Mouse (Mus musculus): ENCODE data around the gene Dusp6. TPM values are rescaled to one million over a fixed set of nuclear protein-coding genes. Genes with fewer than 3 reads are reported as not detected.

Dusp6 gene
- polyA plus RNA-seq, 1 experiment from 2014 or later, result 23.9 TPM

GRCm38 (mm10) chr10:99235081-99235480 lies 27.9 kb upstream of the Dusp6 start:
- no peak overlapping the region for H3K4me3 ChIP-seq
- no peak overlapping the region for H3K9ac ChIP-seq (replicated peaks)
- no peaks in the 10 kb centered on the region for H3K4me1 ChIP-seq
- H3K4me2 ChIP-seq (replicated peaks), result no peak overlapping the region
- H3K27ac ChIP-seq (replicated peaks), result no peak overlapping the region
- H3K9me3 ChIP-seq, result no peaks in the 10 kb centered on the region
- WGBS, result 89% methylated on average over 9 of the region's 9 CpGs
- H3K27me3 ChIP-seq, result no peaks in the 10 kb centered on the region
- no peaks in the 10 kb centered on the region for H3K36me3 ChIP-seq
- ATAC-seq (ENCODE audit: low FRiP score, low read depth), result no peak

GRCm38 (mm10) chr10:99237205-99237832 lies 25.7 kb upstream of the Dusp6 start:
- Histone ChIP-seq H3K27ac (replicated peaks) (no peak overlapping the region), H3K9ac (replicated peaks) (no peak overlapping the region), H3K9me3 (no peaks in the 10 kb centered on the region), H3K4me3 (no peak overlapping the region), H3K36me3 (no peaks in the 10 kb centered on the region), H3K27me3 (no peaks in the 10 kb centered on the region), H3K4me1 (no peaks in the 10 kb centered on the region), H3K4me2 (replicated peaks) (no peak overlapping the region)
- no peak for ATAC-seq (ENCODE audit: low FRiP score, low read depth)
- 88% methylated on average over 11 of the region's 11 CpGs for WGBS

GRCm38 (mm10) chr10:99238537-99238936 lies 24.5 kb upstream of the Dusp6 start:
- Histone ChIP-seq H3K4me1 (no peaks in the 10 kb centered on the region), H3K9ac (replicated peaks) (no peak overlapping the region), H3K4me3 (no peak overlapping the region), H3K4me2 (replicated peaks) (no peak overlapping the region), H3K9me3 (no peaks in the 10 kb centered on the region), H3K36me3 (no peaks in the 10 kb centered on the region), H3K27me3 (no peaks in the 10 kb centered on the region), H3K27ac (replicated peaks) (no peak overlapping the region)
- no peak for ATAC-seq (ENCODE audit: low FRiP score, low read depth)
- WGBS, result 69% methylated on average over 11 of the region's 11 CpGs

- H3K4me3 ChIP-seq, result no peak overlapping the region
- WGBS, result 94% methylated on average over 7 of the region's 7 CpGs
- no peaks in the 10 kb centered on the region for H3K27me3 ChIP-seq
- no peaks in the 10 kb centered on the region for H3K4me1 ChIP-seq
- H3K9ac ChIP-seq (replicated peaks), result no peak overlapping the region
- no peaks in the 10 kb centered on the region for H3K9me3 ChIP-seq
- H3K27ac ChIP-seq (replicated peaks), result no peak overlapping the region
- H3K4me2 ChIP-seq (replicated peaks), result no peak overlapping the region
- no peaks in the 10 kb centered on the region for H3K36me3 ChIP-seq
- no peak for ATAC-seq (ENCODE audit: low FRiP score, low read depth)
Observed at GRCm38 (mm10) chr10:99241284-99241828, 21.7 kb upstream of the Dusp6 start.

- H3K27me3 ChIP-seq, result no peaks in the 10 kb centered on the region
- ATAC-seq (ENCODE audit: low FRiP score, low read depth), result no peak
Observed at GRCm38 (mm10) chr10:99241829-99242711, 21.0 kb upstream of the Dusp6 start.

GRCm38 (mm10) chr10:99242721-99243120 lies 20.3 kb upstream of the Dusp6 start:
- ATAC-seq (ENCODE audit: low FRiP score, low read depth), result no peak
- no peak overlapping the region for H3K9ac ChIP-seq (replicated peaks)
- no peak overlapping the region for H3K4me2 ChIP-seq (replicated peaks)
- no peak overlapping the region for H3K27ac ChIP-seq (replicated peaks)
- H3K9me3 ChIP-seq, result no peaks in the 10 kb centered on the region
- no peak overlapping the region for H3K4me3 ChIP-seq
- H3K4me1 ChIP-seq, result no peaks in the 10 kb centered on the region
- 76% methylated on average over 10 of the region's 10 CpGs for WGBS
- H3K36me3 ChIP-seq, result no peaks in the 10 kb centered on the region
- no peaks in the 10 kb centered on the region for H3K27me3 ChIP-seq

More at GRCm38 (mm10) chr10:99241829-99242711, 21.0 kb upstream of the Dusp6 start:
- Histone ChIP-seq H3K36me3 (no peaks in the 10 kb centered on the region), H3K9me3 (no peaks in the 10 kb centered on the region), H3K4me3 (no peak overlapping the region), H3K4me1 (no peaks in the 10 kb centered on the region), H3K27ac (replicated peaks) (no peak overlapping the region), H3K9ac (replicated peaks) (no peak overlapping the region), H3K4me2 (replicated peaks) (no peak overlapping the region)
- WGBS, result 87% methylated on average over 16 of the region's 16 CpGs

- WGBS, result 77% methylated on average over 5 of the region's 5 CpGs
- Histone ChIP-seq H3K36me3 (no peaks in the 10 kb centered on the region), H3K27ac (replicated peaks) (no peak overlapping the region), H3K4me3 (no peak overlapping the region), H3K4me2 (replicated peaks) (no peak overlapping the region), H3K9me3 (no peaks in the 10 kb centered on the region), H3K9ac (replicated peaks) (no peak overlapping the region), H3K27me3 (no peaks in the 10 kb centered on the region), H3K4me1 (no peaks in the 10 kb centered on the region)
- no peak for ATAC-seq (ENCODE audit: low FRiP score, low read depth)
Observed at GRCm38 (mm10) chr10:99243907-99244489, 19.0 kb upstream of the Dusp6 start.

GRCm38 (mm10) chr10:99244655-99245260 lies 18.3 kb upstream of the Dusp6 start:
- Histone ChIP-seq H3K9me3 (no peaks in the 10 kb centered on the region), H3K4me3 (no peak overlapping the region), H3K4me2 (replicated peaks) (no peak overlapping the region), H3K27ac (replicated peaks) (no peak overlapping the region), H3K27me3 (no peaks in the 10 kb centered on the region), H3K4me1 (no peaks in the 10 kb centered on the region), H3K36me3 (no peaks in the 10 kb centered on the region), H3K9ac (replicated peaks) (no peak overlapping the region)
- no peak for ATAC-seq (ENCODE audit: low FRiP score, low read depth)
- 62% methylated on average over 7 of the region's 7 CpGs for WGBS

GRCm38 (mm10) chr10:99246797-99247508 lies 16.1 kb upstream of the Dusp6 start:
- Histone ChIP-seq H3K36me3 (no peaks in the 10 kb centered on the region), H3K4me1 (no peaks in the 10 kb centered on the region), H3K9me3 (no peaks in the 10 kb centered on the region), H3K4me3 (no peak overlapping the region), H3K27me3 (no peaks in the 10 kb centered on the region), H3K4me2 (replicated peaks) (no peak overlapping the region), H3K27ac (replicated peaks) (no peak overlapping the region), H3K9ac (replicated peaks) (no peak overlapping the region)
- 76% methylated on average over 20 of the region's 20 CpGs for WGBS
- ATAC-seq (ENCODE audit: low FRiP score, low read depth), result no peak

GRCm38 (mm10) chr10:99250874-99251281 lies 12.2 kb upstream of the Dusp6 start:
- no peak overlapping the region for H3K4me3 ChIP-seq
- no peaks in the 10 kb centered on the region for H3K36me3 ChIP-seq
- H3K4me2 ChIP-seq (replicated peaks), result no peak overlapping the region
- ATAC-seq (ENCODE audit: low FRiP score, low read depth), result no peak
- H3K27ac ChIP-seq (replicated peaks), result no peak overlapping the region
- H3K9me3 ChIP-seq, result no peaks in the 10 kb centered on the region
- H3K9ac ChIP-seq (replicated peaks), result no peak overlapping the region
- H3K4me1 ChIP-seq, result no peaks in the 10 kb centered on the region
- no peaks in the 10 kb centered on the region for H3K27me3 ChIP-seq
- 80% methylated on average over 11 of the region's 11 CpGs for WGBS

GRCm38 (mm10) chr10:99253412-99253811 lies 9.6 kb upstream of the Dusp6 start:
- Histone ChIP-seq H3K27ac (replicated peaks) (no peak overlapping the region), H3K4me3 (no peak overlapping the region), H3K9ac (replicated peaks) (no peak overlapping the region), H3K9me3 (no peaks in the 10 kb centered on the region), H3K36me3 (no peaks in the 10 kb centered on the region), H3K27me3 (no peaks in the 10 kb centered on the region), H3K4me2 (replicated peaks) (no peak overlapping the region), H3K4me1 (no peaks in the 10 kb centered on the region)
- WGBS, result 92% methylated on average over 2 of the region's 2 CpGs
- ATAC-seq (ENCODE audit: low FRiP score, low read depth), result no peak
